Mouse (Mus musculus): Measurements from ENCODE around the gene Otud3. TPM values are rescaled to one million over a fixed set of nuclear protein-coding genes. Genes with fewer than 3 reads are reported as not detected.
A peak's percentile ranks its signal among the peaks of the same experiment; 100 is the strongest.

The Otud3 gene
- polyA plus RNA-seq (2015; fragmentation: Nextera tagmentation; extraction: Ambion mirVana), result 2.4 and 2.8 TPM in 2 replicates

DNA sequence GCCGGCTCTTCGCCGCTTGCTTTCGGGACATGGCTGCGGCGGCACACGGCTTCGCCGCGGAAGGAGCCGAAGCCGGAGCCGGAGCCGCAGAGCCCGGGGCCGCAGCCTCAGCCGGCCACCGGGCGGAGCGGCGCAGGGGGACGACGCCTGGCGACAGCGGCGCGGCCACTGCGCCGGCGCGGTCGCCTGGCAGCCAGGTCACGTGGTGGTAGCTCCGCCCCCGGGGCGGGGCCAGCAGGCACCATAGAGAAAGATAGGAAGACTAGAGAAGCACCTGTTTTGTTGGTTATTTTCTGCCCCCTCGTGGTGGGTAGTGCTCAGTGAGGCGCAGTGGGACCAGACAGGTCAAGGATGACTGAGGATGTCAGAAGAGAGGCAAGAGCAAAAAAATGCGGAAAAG lies at the start of gene Otud3:
TSS of gene Otud3 (minus strand) at position 149 of the 400 bp plus-strand sequence.
- H3K27me3 ChIP-seq (replicated peaks), result no peaks in the 10 kb centered on the region
- ATAC-seq (replicated peaks), result peak; percentile 92
- H3K4me2 ChIP-seq, result peak within 1 kb of the TSS; percentile 85
- no peaks in the 10 kb centered on the region for H3K36me3 ChIP-seq (replicated peaks)
- under 1% methylated on average over 39 of the region's 39 CpGs for WGBS
- H3K9me3 ChIP-seq, result no peaks in the 10 kb centered on the region
- H3K9ac ChIP-seq, result peak within 1 kb of the TSS; percentile 96
- peaks cover 21% of the 10 kb centered on the region for H3K4me1 ChIP-seq
- peak within 1 kb of the TSS; percentile 83 for H3K27ac ChIP-seq
- peak within 1 kb of the TSS; percentile 97 for H3K4me3 ChIP-seq

DNA sequence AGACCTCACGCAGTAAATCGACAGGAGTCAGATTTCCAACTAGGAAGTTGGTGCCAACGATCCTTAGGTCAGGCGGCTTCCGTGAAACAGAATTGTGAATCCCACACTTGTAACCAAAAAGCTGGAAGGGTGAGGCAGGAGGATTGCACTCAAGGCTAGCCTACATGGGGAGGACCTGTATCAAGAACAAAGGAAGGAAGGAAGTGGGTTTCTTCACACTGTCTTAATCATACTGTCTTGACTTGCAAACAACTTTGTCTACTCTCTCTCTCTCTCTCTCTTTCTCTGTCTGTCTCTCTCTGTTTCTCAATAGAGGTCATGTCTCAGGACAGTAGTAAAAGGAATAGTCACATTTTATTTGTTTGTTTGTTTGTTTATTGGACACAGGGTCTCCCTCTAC lies 49.0 kb upstream of the Otud3 start:
- H3K9me3 ChIP-seq, result no peaks in the 10 kb centered on the region
- H3K27ac ChIP-seq, result no peak overlapping the region
- H3K27me3 ChIP-seq (replicated peaks), result no peaks in the 10 kb centered on the region
- no peaks in the 10 kb centered on the region for H3K36me3 ChIP-seq (replicated peaks)
- no peak overlapping the region for H3K4me3 ChIP-seq
- no peaks in the 10 kb centered on the region for H3K4me1 ChIP-seq
- H3K4me2 ChIP-seq, result no peak overlapping the region
- WGBS, result 97% methylated on average over 5 of the region's 5 CpGs
- H3K9ac ChIP-seq, result no peak overlapping the region
- ATAC-seq (replicated peaks), result no peak

DNA sequence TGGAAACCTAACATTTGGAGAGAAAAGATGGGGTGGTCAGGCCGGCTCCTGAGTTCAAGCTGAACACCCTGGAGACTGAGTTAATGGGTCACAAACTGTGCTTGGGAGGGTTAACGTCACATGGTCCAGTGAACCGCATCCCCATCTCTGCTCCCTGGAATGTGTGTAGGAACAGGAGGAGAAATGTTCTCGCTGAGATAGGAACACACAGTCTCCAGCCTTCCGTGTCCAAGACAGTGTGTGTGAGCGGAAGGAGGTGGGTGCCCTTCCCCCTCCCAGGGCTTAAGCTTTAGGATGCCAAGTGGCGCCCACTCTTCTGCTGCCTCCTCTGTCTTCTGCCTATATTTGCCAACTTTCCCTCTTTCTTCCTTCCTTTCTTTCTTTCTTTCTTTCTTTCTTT lies 46.2 kb upstream of the Otud3 start:
- Histone ChIP-seq H3K9ac (no peak overlapping the region), H3K27me3 (replicated peaks) (no peaks in the 10 kb centered on the region), H3K4me1 (no peaks in the 10 kb centered on the region), H3K4me3 (no peak overlapping the region), H3K27ac (no peak overlapping the region), H3K9me3 (no peaks in the 10 kb centered on the region), H3K4me2 (no peak overlapping the region), H3K36me3 (replicated peaks) (no peaks in the 10 kb centered on the region)
- no peak for ATAC-seq (replicated peaks)
- whole genome bisulfite sequencing, result 52% methylated on average over 7 of the region's 7 CpGs

DNA sequence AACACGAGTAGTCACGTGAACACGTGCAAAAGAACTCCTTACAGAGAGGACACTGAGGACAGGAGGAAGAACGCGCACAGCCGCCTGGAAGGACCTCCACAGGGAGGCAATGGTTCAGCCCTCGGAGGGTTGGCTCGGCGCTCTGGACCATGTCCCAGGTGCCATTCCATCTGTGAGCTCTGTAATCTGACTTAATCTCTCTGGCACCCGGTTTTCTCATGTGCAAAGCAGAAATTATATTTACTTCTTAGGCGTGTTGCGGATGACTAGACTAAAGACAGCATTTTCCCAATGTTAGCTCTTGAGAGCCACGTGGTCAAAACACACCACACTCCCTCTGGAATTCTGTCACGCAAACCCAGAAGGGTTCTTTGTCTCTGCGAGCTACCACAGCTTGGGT lies 45.4 kb upstream of the Otud3 start:
- H3K4me3 ChIP-seq, result no peak overlapping the region
- WGBS, result 90% methylated on average over 15 of the region's 15 CpGs
- no peak for ATAC-seq (replicated peaks)

DNA sequence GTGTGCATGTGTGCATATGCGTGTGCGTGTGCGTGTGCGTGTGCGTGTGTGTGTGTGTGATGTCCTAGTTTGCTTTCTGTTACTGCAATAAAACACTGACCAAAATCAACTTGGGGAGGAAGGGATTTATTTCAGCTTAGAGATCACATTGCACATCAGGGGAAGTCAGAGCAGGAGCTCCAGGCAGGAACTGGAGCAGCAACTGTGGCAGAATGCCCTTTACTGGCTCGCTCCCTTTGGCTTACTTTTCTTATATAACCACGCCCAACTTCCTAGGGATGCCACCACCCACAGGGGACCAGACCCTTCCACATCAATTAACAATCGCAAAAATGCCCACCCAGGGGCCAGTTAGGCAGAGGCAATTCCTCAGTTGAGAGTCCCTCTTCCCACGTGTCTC lies 44.9 kb upstream of the Otud3 start:
- Histone ChIP-seq H3K4me3 (no peak overlapping the region), H3K9ac (no peak overlapping the region), H3K4me2 (no peak overlapping the region), H3K27ac (no peak overlapping the region), H3K4me1 (no peaks in the 10 kb centered on the region), H3K27me3 (replicated peaks) (no peaks in the 10 kb centered on the region), H3K36me3 (replicated peaks) (no peaks in the 10 kb centered on the region), H3K9me3 (no peaks in the 10 kb centered on the region)
- no peak for ATAC-seq (replicated peaks)
- 88% methylated on average over 9 of the region's 9 CpGs for WGBS

More for the DNA sequence above, 45.4 kb upstream of the Otud3 start:
- Histone ChIP-seq H3K4me1 (no peaks in the 10 kb centered on the region), H3K27me3 (replicated peaks) (no peaks in the 10 kb centered on the region), H3K9me3 (no peaks in the 10 kb centered on the region), H3K36me3 (replicated peaks) (no peaks in the 10 kb centered on the region), H3K4me2 (no peak overlapping the region), H3K9ac (no peak overlapping the region), H3K27ac (no peak overlapping the region)

DNA sequence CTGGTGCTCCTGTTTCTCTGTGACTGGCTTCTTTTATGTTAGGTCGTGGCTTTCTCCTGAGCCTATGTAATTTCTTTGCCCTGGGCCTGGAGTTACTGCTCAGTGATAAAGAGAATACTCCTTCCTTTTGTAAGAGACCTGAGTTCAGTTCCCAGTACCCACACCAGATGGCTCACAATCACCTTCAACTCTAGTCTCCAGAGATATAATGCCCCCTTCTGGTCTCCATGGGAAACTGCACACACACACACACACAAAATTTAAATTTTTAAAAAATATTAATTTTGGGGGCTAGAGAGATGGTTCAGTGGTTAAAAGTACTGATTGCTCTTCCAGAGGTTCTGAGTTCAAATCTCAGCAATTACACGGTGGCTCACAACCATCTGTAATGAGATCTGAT lies 34.5 kb upstream of the Otud3 start:
- WGBS, result 86% methylated on average over 2 of the region's 2 CpGs
- H3K4me2 ChIP-seq, result no peak overlapping the region
- no peaks in the 10 kb centered on the region for H3K9me3 ChIP-seq
- no peak overlapping the region for H3K4me3 ChIP-seq
- H3K4me1 ChIP-seq, result no peaks in the 10 kb centered on the region
- no peak overlapping the region for H3K9ac ChIP-seq
- H3K36me3 ChIP-seq (replicated peaks), result no peaks in the 10 kb centered on the region
- H3K27me3 ChIP-seq (replicated peaks), result no peaks in the 10 kb centered on the region
- no peak for ATAC-seq (replicated peaks)
- no peak overlapping the region for H3K27ac ChIP-seq

DNA sequence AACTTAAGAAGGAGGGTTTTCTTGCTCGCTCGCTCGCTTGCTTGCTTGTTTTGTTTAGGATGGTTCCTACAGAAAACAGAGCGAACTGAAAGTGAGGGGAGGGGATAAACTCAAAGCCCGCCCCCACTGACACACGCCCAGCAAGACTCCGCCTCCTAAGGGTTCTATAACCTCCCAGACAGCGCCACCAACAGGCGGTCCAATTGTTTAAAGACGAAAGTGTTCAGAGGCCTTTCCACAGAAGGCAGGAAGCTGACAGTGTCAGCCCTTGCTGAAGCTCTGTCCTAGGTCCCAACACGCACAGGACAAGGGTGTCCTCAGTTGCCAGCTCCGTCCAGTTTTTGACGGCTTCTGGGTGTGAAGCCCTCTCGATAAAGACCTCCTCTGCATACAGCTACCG lies 30.0 kb upstream of the Otud3 start:
- Histone ChIP-seq H3K4me3 (no peak overlapping the region), H3K9ac (no peak overlapping the region), H3K4me1 (no peaks in the 10 kb centered on the region), H3K9me3 (no peaks in the 10 kb centered on the region), H3K36me3 (replicated peaks) (no peaks in the 10 kb centered on the region), H3K27me3 (replicated peaks) (no peaks in the 10 kb centered on the region), H3K27ac (no peak overlapping the region), H3K4me2 (no peak overlapping the region)
- 28% methylated on average over 15 of the region's 15 CpGs for WGBS
- no peak for ATAC-seq (replicated peaks)

DNA sequence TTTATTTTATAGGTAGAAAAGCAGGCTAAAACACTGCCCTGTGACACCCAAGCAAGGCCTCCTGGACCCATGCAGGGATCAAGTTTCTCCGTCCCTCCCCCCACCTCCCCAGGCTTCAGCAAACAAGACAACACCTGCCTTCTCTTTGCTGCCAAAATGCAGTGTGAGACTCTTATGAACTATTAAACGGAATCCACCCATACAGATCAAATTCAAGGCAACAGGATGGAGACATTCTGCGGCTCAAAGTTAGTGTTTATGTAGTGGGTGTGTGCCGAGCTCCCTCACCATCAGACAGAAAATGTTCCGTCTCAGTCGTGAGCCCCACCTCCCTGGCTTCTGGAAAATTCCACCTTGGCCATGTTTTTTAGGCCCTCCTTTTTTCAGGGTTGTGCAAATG lies 28.2 kb upstream of the Otud3 start:
- Histone ChIP-seq H3K4me1 (no peaks in the 10 kb centered on the region), H3K27me3 (replicated peaks) (no peaks in the 10 kb centered on the region), H3K9ac (no peak overlapping the region), H3K36me3 (replicated peaks) (no peaks in the 10 kb centered on the region), H3K9me3 (no peaks in the 10 kb centered on the region), H3K4me2 (no peak overlapping the region), H3K27ac (no peak overlapping the region), H3K4me3 (no peak overlapping the region)
- WGBS, result 73% methylated on average over 6 of the region's 6 CpGs
- ATAC-seq (replicated peaks), result no peak

DNA sequence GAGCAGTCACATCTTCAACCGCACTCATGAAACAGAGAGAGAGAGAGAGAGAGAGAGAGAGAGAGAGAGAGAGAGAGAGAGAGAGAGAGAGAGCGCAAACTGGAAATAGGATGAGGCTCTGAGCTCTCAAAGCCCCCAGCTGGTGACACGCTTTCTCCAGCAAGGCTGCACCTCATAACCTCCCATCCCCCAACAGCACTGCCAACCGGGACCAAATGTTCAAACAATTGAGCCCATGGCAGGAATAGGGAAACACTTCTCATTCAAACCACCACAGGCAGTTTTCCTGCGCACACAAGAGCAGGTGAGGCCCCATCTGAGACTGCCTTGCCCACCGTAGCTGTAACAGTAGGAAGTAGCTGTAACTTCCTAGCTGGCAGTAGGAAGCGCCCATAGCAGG lies 27.7 kb upstream of the Otud3 start:
- Histone ChIP-seq H3K27me3 (replicated peaks) (no peaks in the 10 kb centered on the region), H3K9ac (no peak overlapping the region), H3K4me2 (no peak overlapping the region), H3K9me3 (no peaks in the 10 kb centered on the region), H3K4me1 (no peaks in the 10 kb centered on the region), H3K36me3 (replicated peaks) (no peaks in the 10 kb centered on the region), H3K4me3 (no peak overlapping the region), H3K27ac (no peak overlapping the region)
- 30% methylated on average over 7 of the region's 7 CpGs for WGBS
- no peak for ATAC-seq (replicated peaks)

DNA sequence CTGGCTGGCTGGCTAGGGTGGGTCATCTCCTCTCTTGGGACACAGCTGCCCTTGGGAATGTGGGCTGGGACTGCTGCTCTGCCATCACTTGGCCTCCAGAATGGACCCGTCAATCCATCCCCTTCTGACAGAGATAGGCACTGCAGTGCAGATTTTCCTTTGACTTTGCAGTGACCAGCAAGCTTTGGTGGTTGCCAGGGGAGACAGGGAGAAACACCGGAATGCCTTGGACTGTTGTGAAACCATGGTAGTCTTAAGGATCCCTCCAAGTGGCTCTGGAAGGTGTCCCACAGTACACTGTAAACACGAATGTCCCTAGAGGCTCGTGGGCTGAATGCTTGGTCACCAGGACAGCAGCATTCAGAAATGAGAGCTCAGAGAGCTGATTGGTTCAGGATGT lies 25.7 kb upstream of the Otud3 start:
- Histone ChIP-seq H3K4me3 (no peak overlapping the region), H3K36me3 (replicated peaks) (no peaks in the 10 kb centered on the region), H3K9me3 (no peaks in the 10 kb centered on the region), H3K4me1 (no peaks in the 10 kb centered on the region), H3K9ac (no peak overlapping the region), H3K4me2 (no peak overlapping the region), H3K27me3 (replicated peaks) (no peaks in the 10 kb centered on the region), H3K27ac (no peak overlapping the region)
- 54% methylated on average over 4 of the region's 4 CpGs for WGBS
- no peak for ATAC-seq (replicated peaks)

DNA sequence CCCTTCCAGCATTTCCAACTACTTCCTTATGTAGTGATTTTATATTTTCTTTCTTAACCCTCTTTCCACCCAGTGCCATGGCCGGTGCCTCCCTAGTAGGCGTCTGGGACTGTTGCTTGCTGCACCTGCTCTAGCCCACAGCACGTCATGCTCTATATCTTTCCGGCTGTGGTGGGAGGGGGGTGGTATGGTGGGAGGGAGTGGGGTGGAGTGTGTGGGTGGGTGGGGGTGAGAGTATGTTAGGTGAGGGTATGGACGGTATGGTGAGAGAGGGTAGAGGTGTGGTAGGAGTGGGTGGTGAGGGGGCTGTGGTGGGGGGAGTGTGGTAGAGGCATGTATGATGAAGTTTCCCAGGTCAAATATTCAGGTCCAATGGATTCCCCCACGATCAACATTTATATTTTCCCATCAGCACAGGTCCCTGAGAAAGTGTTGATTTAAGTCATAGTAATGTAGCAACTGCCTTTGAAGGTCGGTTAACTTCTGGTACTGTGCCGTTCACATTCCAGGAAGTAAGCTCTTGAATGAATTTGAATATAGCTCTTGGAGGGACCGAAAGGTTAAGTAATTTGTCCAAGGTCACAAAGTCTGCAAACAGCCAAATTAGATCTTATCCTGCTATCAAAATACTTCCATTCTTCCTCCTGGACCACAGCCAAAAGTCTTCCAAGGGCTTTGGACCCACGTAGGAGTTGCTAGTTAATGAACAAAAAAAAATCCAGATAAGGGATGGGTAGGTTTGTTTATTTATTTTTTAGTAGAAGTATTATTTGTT lies 24.9 kb upstream of the Otud3 start:
- Histone ChIP-seq H3K27me3 (replicated peaks) (no peaks in the 10 kb centered on the region), H3K27ac (no peak overlapping the region), H3K36me3 (replicated peaks) (no peaks in the 10 kb centered on the region), H3K9ac (no peak overlapping the region), H3K9me3 (no peaks in the 10 kb centered on the region), H3K4me3 (no peak overlapping the region), H3K4me2 (no peak overlapping the region), H3K4me1 (no peaks in the 10 kb centered on the region)
- ATAC-seq (replicated peaks), result no peak
- WGBS, result 81% methylated on average over 10 of the region's 10 CpGs

DNA sequence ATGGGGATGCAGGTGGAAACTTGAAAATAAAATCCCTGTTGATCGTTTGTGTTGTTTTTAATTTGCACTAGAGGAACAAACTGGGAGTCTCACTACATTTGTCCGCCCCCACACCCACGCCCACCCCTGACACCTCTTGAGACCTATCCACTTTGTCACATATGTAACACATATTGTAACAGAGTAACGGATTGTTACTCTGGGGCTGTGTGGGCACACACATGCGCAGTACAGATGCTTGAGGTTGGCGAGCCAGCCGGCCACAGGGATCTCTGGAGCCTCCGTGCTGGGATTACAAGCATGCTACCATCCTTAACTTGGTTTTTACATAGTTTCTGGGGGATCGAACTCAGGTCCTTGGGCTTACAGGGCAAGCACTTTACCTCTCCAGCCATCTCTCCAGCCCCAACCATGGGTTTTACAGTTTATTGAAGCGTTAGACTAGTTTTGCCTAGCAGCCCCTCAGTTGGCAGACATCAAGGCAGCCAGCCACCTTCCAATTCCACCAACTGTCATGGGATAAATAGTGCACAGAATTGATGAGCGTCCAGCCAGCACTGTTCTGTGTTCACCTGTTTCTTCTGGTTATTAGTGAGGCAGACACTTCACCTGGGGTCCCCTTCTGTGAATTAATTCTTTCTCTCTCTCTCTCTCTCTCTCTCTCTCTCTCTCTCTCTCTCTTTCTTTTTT lies 20.9 kb upstream of the Otud3 start:
- ATAC-seq (replicated peaks), result no peak
- 90% methylated on average over 11 of the region's 11 CpGs for WGBS
- Histone ChIP-seq H3K27ac (no peak overlapping the region), H3K4me3 (no peak overlapping the region), H3K27me3 (replicated peaks) (no peaks in the 10 kb centered on the region), H3K4me1 (no peaks in the 10 kb centered on the region), H3K9me3 (no peaks in the 10 kb centered on the region), H3K4me2 (no peak overlapping the region), H3K9ac (no peak overlapping the region), H3K36me3 (replicated peaks) (no peaks in the 10 kb centered on the region)

DNA sequence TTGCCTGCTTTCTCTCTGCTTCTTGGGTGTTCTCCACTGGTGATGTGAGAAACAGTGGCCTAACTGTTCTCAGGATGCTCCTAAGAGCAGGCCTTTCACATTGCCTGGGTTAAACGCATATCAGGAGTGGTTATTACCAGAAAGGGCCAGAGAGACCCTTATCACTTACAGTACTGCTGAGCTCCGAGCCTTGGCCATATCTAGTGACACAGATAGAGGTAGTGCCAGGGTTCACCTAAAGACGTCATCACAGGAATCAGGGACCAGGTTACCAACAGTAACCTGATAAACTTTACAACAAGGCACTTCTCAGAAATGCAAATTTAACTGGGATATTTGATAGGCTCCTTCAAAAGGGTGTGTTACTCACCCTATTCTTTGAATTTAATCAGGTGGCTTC lies 20.1 kb upstream of the Otud3 start:
- Histone ChIP-seq H3K27me3 (replicated peaks) (no peaks in the 10 kb centered on the region), H3K9me3 (no peaks in the 10 kb centered on the region), H3K27ac (no peak overlapping the region), H3K4me2 (no peak overlapping the region), H3K36me3 (replicated peaks) (no peaks in the 10 kb centered on the region), H3K9ac (no peak overlapping the region), H3K4me1 (no peaks in the 10 kb centered on the region), H3K4me3 (no peak overlapping the region)
- 80% methylated on average over 3 of the region's 3 CpGs for WGBS
- no peak for ATAC-seq (replicated peaks)

All from midbrain, embryonic 15.5 days (tissue).